In the genomic region with DNA sequence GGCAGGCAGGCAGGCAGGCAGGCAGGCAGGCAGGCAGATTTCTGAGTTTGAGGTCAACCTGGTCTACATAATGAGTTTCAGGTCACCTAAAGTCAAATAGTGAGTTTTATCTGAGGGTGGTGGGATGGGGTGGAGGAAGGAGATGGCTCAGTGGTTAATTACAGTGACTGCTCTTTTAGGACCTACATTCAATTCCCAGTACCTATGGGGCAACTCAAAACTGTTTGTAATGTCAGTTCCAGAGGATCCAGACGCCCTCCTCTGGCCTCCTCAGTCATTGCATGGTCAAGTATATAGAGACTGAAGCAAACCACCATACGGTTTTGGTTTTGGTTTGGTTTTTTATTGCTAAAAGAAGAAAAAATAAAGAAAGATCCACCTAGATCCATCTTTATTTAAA, we compare ENCODE assay signal across 10 mouse cellular contexts. TPM values are rescaled to one million over a fixed set of nuclear protein-coding genes. Genes with fewer than 3 reads are reported as not detected.
A peak's percentile ranks its signal among the peaks of the same experiment; 100 is the strongest.
DNase-seq lines count a peak whose midpoint lies in the region; ATAC-seq and TF ChIP-seq lines count a peak whose summit lies in the region.
"Had no signal": no experiment of that assay in that cellular context is flagged by ENCODE, and none has a peak within 500 bp of the region (broad histone marks: within the 10 kb centered on the region; RNA-seq: fewer than 3 reads in every experiment).

No protein-coding gene starts in this region.

- peak; percentile 56 for TF ChIP-seq CTCF in gastrocnemius, adult 2 months (IDR thresholded peaks at IDR 0.05)

- DNase-seq in gastrocnemius, adult 2 months, result no peak
- DNase-seq in gastrocnemius, adult 8-10 months (ENCODE audit: low spot score in 2 of 2), result no peak
- DNase-seq in A20 (ENCODE audit: low read depth, low spot score), result peak; percentile 64
- DNase-seq in ZHBTc4 (ENCODE audit: low read depth, low spot score), result peak; percentile 69
- no peak for DNase-seq in frontal cortex, postnatal 10 days (ENCODE audit: low spot score in 2 of 2)
- DNase-seq in cerebellum, postnatal 4 days (ENCODE audit: low spot score in 2 of 2), result no peak
- no peak for DNase-seq in neural tube, embryonic 10.5 days (ENCODE audit: extremely low spot score, low spot score)

- no peak overlapping the region for H3K4me3 ChIP-seq in gastrocnemius, adult 2 months
- H3K4me3 ChIP-seq: hindbrain, embryonic 12.5 days; stomach, embryonic 15.5 days had no signal

- intact Hi-C loops in gastrocnemius, adult 2 months (cut with DNase I), result no loop called here

- ATAC-seq in megakaryocyte, adult 5-6 weeks (ENCODE audit: poor library complexity, severe bottlenecking), result peak; percentile 70

- H3K27ac ChIP-seq in gastrocnemius, adult 2 months, result peak overlapping the region; percentile 56
- H3K27ac ChIP-seq: hindbrain, embryonic 12.5 days; stomach, embryonic 15.5 days had no signal

RNA-seq across cellular contexts. Expression of a gene that starts 29.9 kb away (rescaled TPM):
- total RNA-seq in gastrocnemius, adult 2 months (2021), result 10 to 100 TPM; 45.2 to 47.9 TPM
- 10 to 100 TPM; 38.3 to 42.7 (median 38.3) TPM for total RNA-seq in gastrocnemius, adult 8-10 months (2022)
- total RNA-seq in megakaryocyte, adult 5-6 weeks (2015), result 64.3 and 66.1 TPM in 2 replicates
- total RNA-seq in megakaryocyte, adult 5-6 weeks (2017), result 55.0 and 67.3 TPM in 2 replicates

RNA-seq across cellular contexts. Expression of a gene that starts 53.0 kb away (rescaled TPM):
- total RNA-seq in gastrocnemius, adult 2 months (2021), result 10 to 100 TPM; 13.4 to 14.5 TPM
- 10 to 100 TPM; 11.1 to 21.9 (median 13.6) TPM for total RNA-seq in gastrocnemius, adult 8-10 months (2022)
- not detected in 2 replicates for total RNA-seq in megakaryocyte, adult 5-6 weeks (2015)
- total RNA-seq in megakaryocyte, adult 5-6 weeks (2017), result not detected in 2 replicates

RNA-seq across cellular contexts. Expression of a gene that starts 53.2 kb away (rescaled TPM):
- under 1 TPM in 1 of 2 experiments, not detected in 1; 0.03 TPM for total RNA-seq in gastrocnemius, adult 2 months (2021)
- under 1 TPM in 2 of 4 experiments, not detected in 2; 0.02 to 0.11 TPM for total RNA-seq in gastrocnemius, adult 8-10 months (2022)
- total RNA-seq in megakaryocyte, adult 5-6 weeks (2015), result 0.05 and 0.29 TPM in 2 replicates
- 0.04 and 0.15 TPM in 2 replicates for total RNA-seq in megakaryocyte, adult 5-6 weeks (2017)

Comparison
In these comparisons a context has a peak if more than half of its experiments do, and no peak if none do; other contexts are left out.
1. DNase-seq: peak in A20 (single experiment) and ZHBTc4 (single experiment); none in gastrocnemius, adult 2 months (single experiment), gastrocnemius, adult 8-10 months (0 of 2), frontal cortex, postnatal 10 days (0 of 2), cerebellum, postnatal 4 days (0 of 2) and neural tube, embryonic 10.5 days (single experiment).
2. RNA of a gene that starts 53.0 kb away (total RNA-seq): 11.1 to 21.9 TPM in gastrocnemius, adult 8-10 months and 13.4 to 14.5 TPM in gastrocnemius, adult 2 months; not detected in megakaryocyte, adult 5-6 weeks; every median in the first group is over 10 times any median in the second.